Mouse (Mus musculus): ENCODE measurements around the gene Nav2. TPM values are rescaled to one million over a fixed set of nuclear protein-coding genes. Genes with fewer than 3 reads are reported as not detected.

The Nav2 gene
- 2.6 and 2.8 TPM in 2 replicates for polyA plus RNA-seq (2016; fragmentation: Nextera tagmentation; extraction: Ambion mirVana)

DNA sequence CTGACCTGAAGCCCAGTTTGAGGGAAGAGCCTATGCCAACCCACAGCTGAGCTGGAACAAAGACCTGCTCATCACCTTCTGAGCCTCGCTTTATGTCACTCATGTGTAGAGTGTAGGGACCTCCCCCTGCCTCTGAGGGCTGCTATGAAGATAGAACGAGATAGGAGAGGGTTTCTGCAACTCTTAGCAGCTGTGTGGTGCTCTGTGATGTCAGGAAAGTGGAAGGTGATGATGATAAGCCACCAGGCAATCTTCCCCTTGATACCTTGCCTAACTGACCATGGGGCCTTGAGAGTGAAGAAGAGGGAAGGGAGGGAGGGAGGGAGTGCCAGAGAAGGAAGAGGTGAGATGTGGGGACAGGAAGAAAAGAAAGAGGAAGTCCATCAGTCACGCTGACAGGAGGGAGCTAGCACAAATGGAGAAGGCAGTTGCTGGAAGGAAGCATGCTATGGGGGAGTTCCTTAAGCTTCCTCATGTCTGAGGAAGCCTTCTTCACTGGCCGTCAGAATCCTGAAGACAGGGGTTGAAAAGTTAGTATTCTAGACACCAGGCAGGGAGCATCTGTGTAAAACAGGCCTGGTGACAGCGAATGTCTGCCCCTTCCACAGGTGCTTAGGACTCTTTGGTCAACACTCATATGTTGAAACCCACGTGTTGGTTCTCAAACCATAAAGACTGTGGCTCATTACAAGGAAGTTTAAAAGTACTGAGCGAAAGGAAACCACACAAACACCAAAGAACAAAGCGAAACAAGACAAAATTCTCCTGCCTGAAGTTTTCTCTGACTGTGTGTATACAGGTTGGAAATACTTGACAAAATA lies at the start of gene Nav2:
Nav2 (plus strand) TSS at position 196 of the 821 bp plus-strand sequence.
- Histone ChIP-seq H3K4me1 (peaks cover 10% of the 10 kb centered on the region), H3K9me3 (replicated peaks) (no peaks in the 10 kb centered on the region), H3K27me3 (replicated peaks) (no peaks in the 10 kb centered on the region), H3K4me3 (no peak within 1 kb of the TSS), H3K36me3 (no peaks in the 10 kb centered on the region), H3K4me2 (0 out of 2 replicates have a peak within 1 kb of the TSS, but pooled peaks have one; percentile 1), H3K27ac (peak within 1 kb of the TSS; percentile 34; the same call in 1 of the 2 replicates), H3K9ac (no peak within 1 kb of the TSS)
- ATAC-seq, result peak; percentile 58; the same call in 1 of the 2 replicates
- 20% methylated on average over 8 of the region's 8 CpGs for WGBS (ENCODE audit: insufficient replicate concordance)

DNA sequence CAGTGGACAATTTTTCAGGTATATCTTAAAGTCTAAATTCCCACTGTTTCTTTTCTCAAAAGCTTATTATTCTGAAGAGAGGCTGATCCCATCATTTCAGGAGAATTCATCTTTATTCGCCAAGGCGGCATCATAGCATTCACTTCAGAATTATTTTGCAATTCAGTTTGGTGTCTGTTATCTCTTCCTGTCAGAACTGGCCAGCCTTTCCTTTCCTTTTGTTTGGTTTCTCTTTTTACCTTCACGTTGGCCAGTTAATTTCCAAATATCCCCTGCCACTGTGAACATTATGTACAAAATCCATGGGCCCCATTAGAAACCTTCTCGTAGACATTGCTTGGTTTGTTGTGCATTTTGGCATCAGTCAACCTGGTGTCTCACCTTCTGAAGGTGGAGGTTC lies 49.2 kb upstream of the Nav2 start:
- Histone ChIP-seq H3K36me3 (peaks cover 5% of the 10 kb centered on the region; the same call in 1 of the 2 replicates), H3K4me1 (peaks cover 9% of the 10 kb centered on the region), H3K27me3 (replicated peaks) (no peaks in the 10 kb centered on the region), H3K9me3 (replicated peaks) (no peaks in the 10 kb centered on the region), H3K4me2 (no peak overlapping the region), H3K9ac (no peak overlapping the region), H3K4me3 (no peak overlapping the region), H3K27ac (no peak overlapping the region)
- 22% methylated on average over 4 of the region's 4 CpGs for WGBS (ENCODE audit: insufficient replicate concordance)
- no peak for ATAC-seq

DNA sequence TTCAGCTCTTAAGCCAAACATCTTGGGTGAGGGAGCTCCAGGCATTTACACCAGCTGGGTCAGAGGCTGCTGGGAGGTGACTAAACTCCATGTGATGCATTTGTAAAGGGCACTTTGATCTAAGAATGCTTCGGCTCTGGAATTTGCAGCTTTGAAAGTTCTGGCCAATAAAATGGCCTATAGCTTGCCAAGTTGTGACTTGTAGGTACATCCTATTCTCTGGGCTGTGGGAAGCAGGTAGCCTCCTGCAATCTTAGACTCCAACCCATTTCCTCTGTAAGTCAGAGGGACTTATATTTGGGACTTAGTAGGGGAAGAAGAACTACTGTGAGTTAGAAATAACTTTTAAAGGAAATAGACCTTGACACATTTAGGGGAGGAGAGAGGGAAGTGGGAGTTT lies 47.6 kb upstream of the Nav2 start:
- H3K27me3 ChIP-seq (replicated peaks), result no peaks in the 10 kb centered on the region
- no peak overlapping the region for H3K9ac ChIP-seq
- H3K4me3 ChIP-seq, result no peak overlapping the region
- peaks cover 22% of the 10 kb centered on the region for H3K4me1 ChIP-seq
- 61% methylated on average over 1 of the region's 1 CpGs for WGBS (ENCODE audit: insufficient replicate concordance)
- no peak for ATAC-seq
- H3K4me2 ChIP-seq, result no peak overlapping the region
- no peak overlapping the region for H3K27ac ChIP-seq
- H3K36me3 ChIP-seq, result peaks cover 21% of the 10 kb centered on the region
- H3K9me3 ChIP-seq (replicated peaks), result no peaks in the 10 kb centered on the region

DNA sequence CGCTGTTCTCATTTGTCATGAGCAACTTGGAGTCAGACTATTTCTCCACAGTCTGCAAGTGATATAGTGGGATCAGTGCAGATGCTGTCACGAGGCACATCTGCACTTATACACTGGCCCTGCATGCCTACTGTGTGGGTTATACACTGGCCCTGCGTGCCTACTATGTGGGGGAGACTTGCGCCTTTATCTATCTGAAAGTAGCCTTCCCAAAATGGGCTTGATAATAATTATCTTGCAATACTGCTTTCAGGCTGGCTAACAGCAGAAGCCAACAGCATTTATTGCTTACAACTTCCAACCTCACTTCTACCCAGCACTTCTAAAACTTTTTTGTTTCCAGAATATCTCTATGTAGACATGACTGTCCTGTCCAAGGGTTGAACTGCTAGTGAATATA lies 46.7 kb upstream of the Nav2 start:
- no peak overlapping the region for H3K4me3 ChIP-seq
- no peaks in the 10 kb centered on the region for H3K9me3 ChIP-seq (replicated peaks)
- peaks cover 30% of the 10 kb centered on the region for H3K36me3 ChIP-seq
- no peak overlapping the region for H3K4me2 ChIP-seq
- H3K4me1 ChIP-seq, result peaks cover 22% of the 10 kb centered on the region
- no peaks in the 10 kb centered on the region for H3K27me3 ChIP-seq (replicated peaks)
- H3K27ac ChIP-seq, result no peak overlapping the region
- H3K9ac ChIP-seq, result no peak overlapping the region
- ATAC-seq, result no peak
- WGBS (ENCODE audit: insufficient replicate concordance), result 67% methylated on average over 4 of the region's 4 CpGs

DNA sequence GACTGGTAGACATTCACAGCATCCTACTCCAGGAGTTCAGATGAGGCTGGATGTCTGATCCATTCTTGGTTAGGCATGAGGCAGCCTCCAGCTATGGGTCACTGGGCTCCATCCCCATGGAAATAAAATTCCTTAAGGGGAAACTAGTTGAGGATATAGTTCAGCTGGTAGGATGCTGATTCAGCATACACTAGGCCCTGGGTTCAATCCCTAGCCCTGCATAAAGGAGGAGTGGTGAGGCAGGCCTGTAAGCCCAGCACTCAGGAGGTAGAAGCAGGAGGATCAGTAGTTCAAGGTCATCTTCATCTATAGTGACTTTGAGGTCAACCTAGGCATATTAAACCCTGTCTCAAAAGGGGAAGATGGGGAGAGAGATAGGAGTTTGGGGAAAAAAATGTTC lies 44.3 kb upstream of the Nav2 start:
- Histone ChIP-seq H3K9ac (no peak overlapping the region), H3K4me2 (no peak overlapping the region), H3K4me3 (no peak overlapping the region), H3K9me3 (replicated peaks) (no peaks in the 10 kb centered on the region), H3K27ac (no peak overlapping the region), H3K36me3 (peaks cover 54% of the 10 kb centered on the region), H3K27me3 (replicated peaks) (no peaks in the 10 kb centered on the region), H3K4me1 (peaks cover 22% of the 10 kb centered on the region)
- ATAC-seq, result no peak

DNA sequence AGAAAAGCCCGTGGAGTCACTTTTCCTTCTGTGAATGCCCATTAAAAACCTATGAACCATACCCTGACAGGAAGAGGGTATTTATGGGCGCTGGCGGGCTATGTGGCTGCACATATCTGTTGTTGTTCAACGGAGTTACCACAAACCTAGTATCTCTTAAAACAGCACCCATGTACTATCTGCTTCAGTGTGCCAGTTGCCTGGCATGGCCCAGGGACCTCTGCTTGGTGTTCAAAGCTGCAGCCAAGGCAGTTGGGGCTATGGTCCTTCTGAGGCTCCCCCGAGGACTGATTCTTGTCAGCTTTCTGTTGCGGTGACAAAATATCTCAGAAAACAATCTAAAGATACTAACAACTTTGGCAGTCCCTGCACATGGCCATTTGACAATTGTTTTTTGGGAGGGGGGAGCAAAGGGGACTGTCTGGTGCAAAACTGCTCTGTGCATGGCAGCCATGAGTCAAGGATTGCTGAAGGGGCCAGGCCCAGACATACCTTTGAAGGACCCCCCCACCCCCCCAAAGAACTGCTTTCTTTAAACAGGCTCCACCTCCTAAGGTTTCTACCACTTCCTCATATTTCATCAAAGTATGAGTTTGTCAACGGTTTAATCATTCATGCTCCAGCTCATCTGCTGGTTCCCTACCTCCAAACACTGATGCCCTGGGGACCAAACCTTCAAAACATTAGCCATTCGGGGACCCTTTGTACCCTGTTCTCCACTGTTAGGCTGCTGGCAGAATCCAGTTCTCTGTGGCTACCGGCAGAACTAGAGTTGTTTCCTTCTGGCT lies 43.7 kb upstream of the Nav2 start:
- 49% methylated on average over 9 of the region's 9 CpGs for WGBS (ENCODE audit: insufficient replicate concordance)

DNA sequence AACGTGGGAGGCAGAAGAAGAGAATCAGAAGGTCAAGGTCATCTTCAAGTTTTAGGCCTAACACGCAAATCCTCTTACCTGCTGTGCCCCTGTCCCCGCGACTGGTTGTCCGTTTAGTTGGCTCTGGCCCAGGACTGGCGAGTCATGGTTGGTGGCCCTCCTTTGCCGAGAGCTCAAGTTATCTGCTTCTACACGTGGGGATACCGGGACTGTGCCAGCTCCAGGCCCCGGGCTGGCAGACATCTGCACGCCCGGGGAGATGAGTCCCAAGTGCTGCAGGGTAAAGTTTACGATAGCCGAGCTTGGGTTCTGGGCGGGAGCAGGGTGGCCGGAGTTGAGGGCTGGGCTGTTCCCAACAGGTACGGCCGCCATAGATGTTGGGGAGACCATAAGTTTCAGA lies 40.9 kb upstream of the Nav2 start:
- Histone ChIP-seq H3K9me3 (replicated peaks) (no peaks in the 10 kb centered on the region), H3K27me3 (replicated peaks) (no peaks in the 10 kb centered on the region), H3K4me1 (peaks cover 14% of the 10 kb centered on the region), H3K4me3 (no peak overlapping the region), H3K4me2 (no peak overlapping the region), H3K36me3 (peaks cover 87% of the 10 kb centered on the region), H3K27ac (no peak overlapping the region), H3K9ac (no peak overlapping the region)
- ATAC-seq, result no peak
- WGBS (ENCODE audit: insufficient replicate concordance), result 89% methylated on average over 18 of the region's 18 CpGs

More for the DNA sequence above, 43.7 kb upstream of the Nav2 start:
- no peaks in the 10 kb centered on the region for H3K27me3 ChIP-seq (replicated peaks)
- H3K4me3 ChIP-seq, result no peak overlapping the region
- no peak overlapping the region for H3K4me2 ChIP-seq
- H3K9ac ChIP-seq, result no peak overlapping the region
- ATAC-seq, result peak; percentile 31; the same call in 1 of the 2 replicates
- peaks cover 60% of the 10 kb centered on the region for H3K36me3 ChIP-seq
- H3K9me3 ChIP-seq (replicated peaks), result no peaks in the 10 kb centered on the region
- H3K4me1 ChIP-seq, result peaks cover 22% of the 10 kb centered on the region
- H3K27ac ChIP-seq, result no peak overlapping the region

DNA sequence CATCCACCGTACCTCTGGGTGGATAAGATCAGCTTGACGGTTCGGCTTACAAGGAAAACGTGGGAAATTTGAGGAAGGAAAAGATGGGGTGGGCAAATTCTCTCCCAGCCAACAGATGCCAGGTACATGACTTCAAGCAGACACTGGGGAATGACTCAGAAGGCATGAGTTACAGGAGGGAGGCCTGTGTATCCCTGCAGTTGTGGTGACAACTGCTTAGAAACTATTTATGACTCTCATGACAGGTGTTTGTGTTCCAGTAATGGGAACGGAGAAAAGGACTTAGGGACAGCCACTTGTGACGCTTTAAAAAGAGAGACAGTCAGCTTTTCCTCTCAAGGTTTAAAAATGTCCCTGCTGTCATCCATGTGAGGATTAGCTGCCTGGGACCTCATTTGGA lies 38.4 kb upstream of the Nav2 start:
- peaks cover 100% of the 10 kb centered on the region for H3K36me3 ChIP-seq
- no peaks in the 10 kb centered on the region for H3K9me3 ChIP-seq (replicated peaks)
- no peak overlapping the region for H3K27ac ChIP-seq
- 90% methylated on average over 6 of the region's 6 CpGs for WGBS (ENCODE audit: insufficient replicate concordance)
- no peak overlapping the region for H3K4me3 ChIP-seq
- no peak overlapping the region for H3K9ac ChIP-seq
- no peak overlapping the region for H3K4me2 ChIP-seq
- peaks cover 6% of the 10 kb centered on the region for H3K4me1 ChIP-seq
- H3K27me3 ChIP-seq (replicated peaks), result no peaks in the 10 kb centered on the region
- ATAC-seq, result no peak

DNA sequence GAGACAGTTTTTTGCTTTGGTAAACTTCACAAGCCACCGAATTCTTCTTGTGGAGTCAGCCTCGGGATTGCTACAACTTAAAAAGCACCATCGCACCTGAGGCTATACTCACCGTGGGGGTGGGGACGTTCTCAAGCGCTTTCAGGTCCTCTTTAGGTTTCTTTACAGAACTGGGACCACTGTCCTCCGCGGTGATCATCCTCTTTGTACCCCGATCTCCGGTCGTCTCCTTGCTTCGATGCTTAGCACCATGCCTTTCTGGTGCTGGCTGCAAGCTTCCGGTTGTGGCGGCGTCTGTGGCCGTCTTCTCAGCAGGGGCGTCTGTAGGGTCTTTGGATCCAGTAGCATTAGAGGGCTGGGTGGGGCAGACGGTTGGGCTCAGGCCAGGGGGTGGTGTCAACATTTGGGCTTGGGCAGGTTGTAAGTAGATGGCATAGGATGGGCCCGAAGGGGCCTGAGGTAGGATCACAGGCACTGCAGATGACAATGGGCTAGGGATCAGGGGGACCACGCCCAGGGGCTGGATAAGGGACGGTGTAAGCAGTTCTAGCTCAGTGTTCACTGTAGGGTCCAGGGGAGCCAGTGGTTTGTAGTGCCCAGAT lies 37.8 kb upstream of the Nav2 start:
- 89% methylated on average over 21 of the region's 21 CpGs for WGBS (ENCODE audit: insufficient replicate concordance)

DNA sequence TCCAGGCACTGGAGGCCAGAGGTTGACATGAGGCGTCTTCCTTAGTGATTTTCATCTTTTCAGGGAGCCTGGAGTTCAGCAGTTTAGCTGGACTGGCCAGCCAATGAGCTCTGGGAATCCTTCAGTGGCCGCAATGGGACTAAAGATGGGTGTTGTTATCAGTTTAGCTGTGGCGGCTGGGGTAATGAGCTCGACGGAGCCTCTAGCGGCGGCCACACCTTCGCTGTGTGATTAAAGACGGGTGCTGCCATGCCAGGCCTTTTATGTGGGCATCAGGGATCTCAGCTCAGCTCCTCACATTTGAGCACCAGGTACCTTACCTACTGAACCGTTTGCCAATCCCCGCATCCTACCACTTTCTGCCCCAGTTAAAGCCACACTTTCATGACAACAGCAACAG lies 37.2 kb upstream of the Nav2 start:
- Histone ChIP-seq H3K4me3 (no peak overlapping the region), H3K9me3 (replicated peaks) (no peaks in the 10 kb centered on the region), H3K36me3 (peaks cover 100% of the 10 kb centered on the region), H3K4me2 (no peak overlapping the region), H3K27ac (no peak overlapping the region), H3K4me1 (no peaks in the 10 kb centered on the region), H3K9ac (no peak overlapping the region), H3K27me3 (replicated peaks) (no peaks in the 10 kb centered on the region)
- ATAC-seq, result no peak
- 83% methylated on average over 11 of the region's 11 CpGs for WGBS (ENCODE audit: insufficient replicate concordance)

More for the DNA sequence above, 37.8 kb upstream of the Nav2 start:
- Histone ChIP-seq H3K27me3 (replicated peaks) (no peaks in the 10 kb centered on the region), H3K9me3 (replicated peaks) (no peaks in the 10 kb centered on the region), H3K4me2 (no peak overlapping the region), H3K4me1 (peaks cover under 1% of the 10 kb centered on the region; the same call in 1 of the 2 replicates), H3K4me3 (no peak overlapping the region), H3K27ac (no peak overlapping the region), H3K36me3 (peaks cover 100% of the 10 kb centered on the region), H3K9ac (no peak overlapping the region)
- ATAC-seq, result no peak

DNA sequence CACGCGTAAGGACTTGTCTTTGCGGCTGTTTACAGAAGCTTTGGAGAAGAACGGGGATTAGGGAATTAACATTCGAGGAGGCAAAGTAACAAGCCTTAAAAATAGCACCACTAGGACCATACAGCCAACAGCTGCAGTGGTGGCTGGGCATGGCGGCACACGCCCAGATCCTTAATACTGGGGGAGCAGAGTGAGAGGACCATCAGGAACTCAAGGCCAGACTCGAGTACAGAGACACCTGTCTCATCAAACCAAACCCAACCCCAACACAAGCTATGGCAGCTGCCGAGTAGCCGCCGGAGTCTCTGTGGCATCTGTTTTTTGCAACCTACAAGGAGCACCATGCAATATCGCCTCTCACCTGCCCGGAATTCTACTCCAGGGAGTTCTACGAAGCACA lies 33.4 kb upstream of the Nav2 start:
- no peak overlapping the region for H3K27ac ChIP-seq
- peaks cover 95% of the 10 kb centered on the region for H3K36me3 ChIP-seq
- H3K9me3 ChIP-seq (replicated peaks), result no peaks in the 10 kb centered on the region
- no peak for ATAC-seq
- H3K9ac ChIP-seq, result no peak overlapping the region
- H3K4me3 ChIP-seq, result no peak overlapping the region
- H3K27me3 ChIP-seq (replicated peaks), result no peaks in the 10 kb centered on the region
- peaks cover 31% of the 10 kb centered on the region for H3K4me1 ChIP-seq
- H3K4me2 ChIP-seq, result no peak overlapping the region
- 94% methylated on average over 14 of the region's 14 CpGs for WGBS (ENCODE audit: insufficient replicate concordance)

DNA sequence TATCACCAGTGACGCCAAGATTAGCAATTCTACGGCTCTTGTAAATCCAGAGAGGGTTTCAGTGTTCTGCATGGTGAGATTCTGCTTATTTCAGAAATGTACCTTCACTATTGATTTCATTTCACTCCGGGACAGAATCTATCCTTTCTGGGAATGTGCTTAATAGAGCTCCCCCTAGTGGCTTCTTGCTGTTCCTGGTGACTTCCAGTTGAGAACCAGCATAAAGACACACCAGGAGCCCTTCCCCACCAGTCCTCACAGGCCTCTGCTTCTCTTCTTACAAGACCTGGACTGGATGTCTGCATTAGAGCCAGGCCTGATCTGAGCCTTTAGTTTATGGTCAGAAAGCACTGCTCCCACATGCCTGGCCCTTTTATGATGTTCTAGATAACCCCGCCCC lies 32.0 kb upstream of the Nav2 start:
- no peak overlapping the region for H3K4me3 ChIP-seq

More for the DNA sequence above, 32.0 kb upstream of the Nav2 start:
- H3K9ac ChIP-seq, result no peak overlapping the region
- H3K36me3 ChIP-seq, result peaks cover 81% of the 10 kb centered on the region
- no peak overlapping the region for H3K27ac ChIP-seq
- H3K4me1 ChIP-seq, result peaks cover 31% of the 10 kb centered on the region
- no peaks in the 10 kb centered on the region for H3K27me3 ChIP-seq (replicated peaks)
- ATAC-seq, result no peak
- no peaks in the 10 kb centered on the region for H3K9me3 ChIP-seq (replicated peaks)
- H3K4me2 ChIP-seq, result no peak overlapping the region
- WGBS (ENCODE audit: insufficient replicate concordance), result 70% methylated on average over 4 of the region's 4 CpGs

Measured in liver, embryonic 12.5 days (tissue).